Mouse (Mus musculus) lung, postnatal 0 days (tissue): Measurements from ENCODE around the gene Lrrc26.

Source experiments
- CTCF ChIP-seq: IDR thresholded peaks from 2 replicates; pipeline ENCODE4 v1.5.1; 2016; ENCODE audit warnings: antibody characterized with exemption, mild to moderate bottlenecking
- EP300 ChIP-seq: IDR thresholded peaks from 2 replicates; pipeline ENCODE4 v1.6.1; 2016; ENCODE audit warnings: antibody characterized with exemption, mild to moderate bottlenecking, control low read depth

DNA sequence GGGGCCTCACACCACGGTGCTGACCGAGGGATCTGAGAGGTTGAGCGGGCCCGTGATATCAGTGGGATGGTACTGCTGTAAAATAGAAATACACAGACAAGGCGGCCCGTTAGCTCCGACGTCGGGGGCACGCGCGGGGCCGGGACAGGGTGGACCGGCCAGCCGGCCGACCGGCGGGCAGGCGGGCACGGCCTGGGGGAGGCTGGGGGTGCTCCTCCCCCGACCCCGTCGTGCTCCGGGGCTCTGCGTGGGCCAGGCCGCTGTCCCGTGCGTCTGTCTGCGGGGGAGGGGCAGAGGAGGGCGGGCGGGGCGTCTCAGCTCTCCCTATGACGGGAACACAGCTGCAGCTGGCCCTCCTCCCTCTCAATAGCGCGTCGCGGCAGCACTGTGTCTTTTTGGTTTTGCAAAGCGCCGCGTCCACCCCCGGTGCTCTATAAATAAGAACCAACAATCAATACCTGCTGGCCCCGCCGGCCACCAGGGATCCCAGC lies 2.4 kb downstream of the Lrrc26 start:
- no peak for TF ChIP-seq EP300
- TF ChIP-seq CTCF = no peak
